Mouse (Mus musculus) layer of hippocampus, postnatal 14 days (tissue): ENCODE results near the gene Gm42878. TPM values are rescaled to one million over a fixed set of nuclear protein-coding genes. Genes with fewer than 3 reads are reported as not detected.
"Not testable (repeated sequence)": the region's sequence is repeated elsewhere in the genome, so short reads cannot be mapped to it uniquely, and the experiment has no call there.

Source experiments
- DNase-seq, 2 experiments: peaks; one replicate each; pipeline ENCODE4 v3.0.0; 2021 to 2022; ENCODE audit warnings: low spot score in 2 of 2, mixed read lengths in 1 of 2
- total RNA-seq, 2 experiments: library from RNA; stranded (reverse); gene quantifications; 2 replicates each; pipeline ENCODE4 v1.2.3; 2021

Gm42878 gene
- total RNA-seq, 2 experiments from 2014 or later: not detected

- DNase-seq: not testable (repeated sequence)
These were observed 43.8 kb downstream of the Gm42878 start for GRCm38 (mm10) chr5:121501424-121501996.

GRCm38 (mm10) chr5:121500719-121501118, 44.6 kb downstream of the Gm42878 start:
- DNase-seq: no peak

- DNase-seq: peak in 1 of 2 experiments; percentile 43
These were observed 52.0 kb downstream of the Gm42878 start for GRCm38 (mm10) chr5:121493305-121493704.

DNA sequence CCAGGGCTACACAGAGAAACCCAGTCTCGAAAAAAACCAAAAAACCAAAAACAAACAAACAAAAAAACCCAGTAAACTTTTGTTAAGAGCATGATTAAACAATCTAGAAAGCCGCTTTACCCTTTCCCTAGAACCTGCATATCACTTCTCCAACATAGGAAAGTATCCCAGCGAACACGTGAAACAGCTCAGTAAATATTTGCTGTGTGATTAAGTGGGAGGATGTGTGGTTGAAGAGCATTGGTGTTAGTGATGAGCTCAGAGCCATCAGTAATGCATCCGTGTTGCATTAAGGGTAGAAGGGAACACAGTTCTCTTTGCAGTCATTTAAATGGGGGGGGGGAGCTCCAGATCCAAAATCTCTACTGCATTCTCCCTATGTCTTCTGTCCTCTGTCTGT, 60.5 kb downstream of the Gm42878 start:
- no peak for DNase-seq

- DNase-seq: peak in 1 of 2 experiments; percentile 82
These were observed 67.6 kb downstream of the Gm42878 start for GRCm38 (mm10) chr5:121477680-121478079.

GRCm38 (mm10) chr5:121476040-121476439, 69.2 kb downstream of the Gm42878 start:
- no peak for DNase-seq

- no peak for DNase-seq
These were observed 70.7 kb downstream of the Gm42878 start for GRCm38 (mm10) chr5:121474610-121475009.

GRCm38 (mm10) chr5:121472411-121472810, 72.9 kb downstream of the Gm42878 start:
- DNase-seq: no peak

DNA sequence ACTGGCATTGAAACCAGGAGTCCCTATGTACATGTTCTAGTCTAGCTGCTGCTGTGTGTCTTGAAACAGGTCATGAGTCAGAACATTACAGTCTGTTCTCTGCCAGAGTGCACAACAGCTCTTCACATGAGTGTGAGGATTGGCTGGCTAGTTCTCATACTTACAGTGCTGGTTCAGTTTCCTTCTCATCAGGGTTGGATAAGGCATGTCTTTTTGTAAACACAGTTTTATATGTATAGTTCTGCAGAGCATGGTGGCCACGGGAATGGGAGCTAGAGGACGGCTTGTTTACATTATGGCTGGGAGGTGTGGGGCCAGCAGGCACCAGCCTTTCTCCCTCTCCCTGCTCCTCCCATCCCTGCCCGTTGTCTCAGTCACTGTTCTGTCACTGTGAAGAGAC, 75.7 kb downstream of the Gm42878 start:
- DNase-seq: no peak

Other genes with a start within 250 kb of the Gm42878 start
- gene Trafd1, start 159.8 kb downstream of the Gm42878 start, total RNA-seq: 10 to 100 TPM; 81.9 to 84.2 TPM
- 10 to 100 TPM; 39.4 to 41.9 TPM for gene Naa25, start 147.5 kb downstream of the Gm42878 start, total RNA-seq
- 10 to 100 TPM in 1 of 2 experiments, 1 to 10 TPM in 1; 5.7 to 11.3 TPM for gene Tmem116, start 93.6 kb downstream of the Gm42878 start, total RNA-seq
- gene Erp29, start 93.0 kb downstream of the Gm42878 start, total RNA-seq: 100 to 1,000 TPM; 152 to 155 TPM
- gene Adam1b, start 42.0 kb downstream of the Gm42878 start, total RNA-seq: under 1 TPM in 1 of 2 experiments, not detected in 1; 0.09 TPM
- gene Adam1a, start within 50 bp of the Gm42878 start, total RNA-seq: 10 to 100 TPM; 11.1 to 11.7 TPM
- gene Mapkapk5, start 423 bp upstream of the Gm42878 start, total RNA-seq: 10 to 100 TPM; 74.8 to 78.6 TPM
- gene Aldh2, start 48.3 kb upstream of the Gm42878 start, total RNA-seq: 10 to 100 TPM; 88.3 to 96.7 TPM
- gene Acad12, start 73.5 kb upstream of the Gm42878 start, total RNA-seq: 1 to 10 TPM; 4.7 to 4.9 TPM
- 1 to 10 TPM; 3.3 to 3.5 TPM for gene Acad10, start 115.0 kb upstream of the Gm42878 start, total RNA-seq
- 10 to 100 TPM; 60.3 to 65.6 TPM for gene Brap, start 115.1 kb upstream of the Gm42878 start, total RNA-seq
- 100 to 1,000 TPM; 220 to 237 TPM for gene Atxn2, start 165.9 kb upstream of the Gm42878 start, total RNA-seq